Mouse (Mus musculus) cerebellum, postnatal 14 days (tissue): ENCODE measurements at regions not wholly inside any gene's neighbourhood (a gene's known extent, or its start where the extent isn't known, plus 50 kb on each side); places are given as distances from the start of the nearest gene placed in this dataset.

ENCODE experiments used
- DNase-seq, 2 experiments: peaks; one replicate each; pipeline ENCODE4 v3.0.0; 2021; ENCODE audit warnings: mixed read lengths in 2 of 2

- DNase-seq: no peak
These were observed 119.8 kb upstream of the Gnao1 start for GRCm38 (mm10) chr8:93689832-93690471.

- no peak for DNase-seq
These were observed 118.4 kb upstream of the Gnao1 start for GRCm38 (mm10) chr8:93691375-93691774.

GRCm38 (mm10) chr8:93691826-93692225 is 117.9 kb upstream of the Gnao1 start:
- DNase-seq: no peak

DNA sequence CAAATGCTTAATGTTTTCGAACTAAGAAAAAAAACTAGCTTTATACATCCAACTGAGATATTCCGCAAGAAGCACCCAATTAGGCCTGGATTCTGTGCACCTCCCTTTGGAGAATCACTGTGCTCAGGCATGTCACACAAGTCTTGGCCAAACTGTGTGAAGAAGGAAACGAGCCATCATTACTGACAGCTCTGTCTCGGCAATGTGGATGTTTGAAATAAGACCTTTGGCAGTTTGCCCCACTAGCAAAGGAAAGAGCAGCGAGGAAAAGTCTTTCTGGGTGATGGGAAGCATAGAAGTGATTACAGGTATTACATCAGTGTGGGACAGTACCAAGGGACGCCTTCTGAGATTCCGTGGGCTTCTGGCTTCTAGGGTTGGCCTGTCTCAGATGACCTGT is 112.6 kb upstream of the Gnao1 start:
- DNase-seq: peak; percentile 5 to 11

- no peak for DNase-seq
These were observed 111.3 kb upstream of the Gnao1 start for GRCm38 (mm10) chr8:93698508-93698907.

DNA sequence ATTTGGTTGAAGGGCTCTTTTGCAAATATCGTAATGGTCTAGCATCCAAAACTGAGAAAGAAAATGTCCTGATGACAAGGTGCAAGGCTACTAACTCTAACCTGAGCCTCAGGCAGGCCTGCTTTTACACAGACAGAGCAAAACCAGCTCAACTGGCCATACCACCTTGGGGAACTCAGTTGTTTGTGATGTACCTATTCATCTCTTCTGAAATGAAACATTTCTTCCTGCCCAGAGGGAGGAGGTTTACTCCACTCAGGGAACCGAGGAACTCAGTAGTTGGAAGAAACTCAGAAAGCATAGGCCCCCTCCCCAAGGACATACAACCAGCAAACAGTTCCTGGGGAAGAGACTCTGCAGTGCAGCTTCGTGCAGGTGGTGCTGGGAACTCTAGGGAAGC is 108.4 kb upstream of the Gnao1 start:
- DNase-seq: no peak

GRCm38 (mm10) chr8:93712066-93712706 is 97.6 kb upstream of the Gnao1 start:
- no peak for DNase-seq

DNA sequence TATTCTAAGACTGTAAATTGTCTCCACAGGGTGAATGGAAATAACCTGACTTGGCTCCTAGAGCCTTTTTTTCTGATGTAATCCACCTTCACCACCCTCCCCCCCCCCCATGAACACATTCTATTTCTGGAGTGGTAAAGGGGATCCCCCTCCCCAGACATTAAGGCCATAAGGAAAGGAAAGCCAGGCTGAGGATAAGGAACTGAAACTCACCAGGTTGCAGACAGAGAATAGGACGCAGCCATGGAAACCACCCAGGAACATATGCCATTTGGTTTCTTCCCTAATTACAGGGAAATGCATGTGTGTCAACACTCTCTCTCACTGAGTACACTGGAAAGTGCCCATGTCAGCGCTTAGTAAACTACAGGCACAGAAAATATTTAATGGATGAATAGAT is 96.5 kb upstream of the Gnao1 start:
- DNase-seq: no peak

- DNase-seq: no peak
These were observed 84.8 kb upstream of the Gnao1 start for GRCm38 (mm10) chr8:93724896-93725489.

GRCm38 (mm10) chr8:93729124-93729930 is 80.4 kb upstream of the Gnao1 start:
- peak; percentile 27 to 41 for DNase-seq

DNA sequence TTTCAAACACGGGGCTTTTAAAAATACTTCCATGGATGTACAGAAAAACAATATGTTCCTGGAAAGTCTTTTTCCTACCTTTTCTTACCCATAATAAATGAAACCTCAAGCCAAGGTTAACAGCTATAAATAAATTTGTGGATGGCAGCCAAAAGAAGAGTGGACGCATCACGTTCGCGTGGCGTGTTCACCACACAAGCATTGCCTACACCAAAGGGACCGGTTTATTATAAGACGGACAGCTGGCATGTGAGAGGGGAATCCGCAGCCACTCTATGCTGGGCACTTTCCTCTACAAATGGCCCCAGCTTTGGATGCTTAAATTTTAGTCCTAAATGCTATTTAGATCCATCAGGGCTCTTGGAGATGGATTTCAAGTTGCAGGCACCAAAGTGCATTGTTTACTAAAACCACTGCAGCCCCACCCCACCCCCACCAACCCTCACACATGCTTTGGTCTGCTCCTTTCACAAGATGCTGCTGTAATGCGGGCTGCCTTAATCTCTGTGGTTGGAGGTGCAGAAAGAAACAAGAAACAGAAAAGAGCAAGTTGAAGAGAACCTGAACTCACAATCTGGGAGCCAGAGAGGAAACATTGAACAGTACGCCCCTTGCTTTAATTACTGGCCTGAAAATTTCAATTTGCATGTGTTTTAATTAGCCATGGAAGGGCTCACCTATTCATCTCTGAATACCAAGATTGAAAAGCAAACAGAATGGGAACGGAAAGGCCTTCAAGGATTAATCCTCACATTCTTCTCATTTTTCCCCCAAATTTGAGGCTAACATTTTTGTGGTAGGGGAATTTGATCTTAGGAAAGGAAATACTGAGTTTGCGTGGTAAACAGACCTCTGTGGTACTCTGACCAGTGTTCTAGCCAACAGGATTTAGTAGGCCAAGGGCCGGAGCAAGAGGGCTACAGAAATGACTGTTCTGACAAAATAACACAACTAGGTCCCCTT is 78.7 kb upstream of the Gnao1 start:
- peak; percentile 10 to 18 for DNase-seq

GRCm38 (mm10) chr8:93734818-93735217 is 74.9 kb upstream of the Gnao1 start:
- DNase-seq: peak; percentile 50 to 57

DNA sequence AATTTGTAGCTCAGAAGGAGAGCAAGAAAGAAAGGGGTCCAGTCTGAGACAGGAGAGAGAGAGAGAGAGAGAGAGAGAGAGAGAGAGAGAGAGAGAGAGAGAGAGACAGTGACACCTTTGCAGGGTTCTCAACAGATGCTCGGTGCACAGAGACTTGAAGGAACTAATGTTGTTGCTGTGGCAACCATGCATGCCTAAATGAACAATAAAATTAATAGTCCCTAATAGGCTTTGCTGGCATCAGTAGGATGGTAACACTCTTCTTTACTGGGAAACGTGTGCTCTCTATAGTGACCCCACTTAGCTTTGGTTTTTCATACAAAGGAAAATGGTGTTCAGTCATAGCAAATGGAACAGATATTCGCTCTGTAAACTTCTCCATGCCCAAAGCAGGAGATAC is 69.5 kb upstream of the Gnao1 start:
- no peak for DNase-seq

GRCm38 (mm10) chr8:93748720-93749119 is 61.0 kb upstream of the Gnao1 start:
- no peak for DNase-seq

GRCm38 (mm10) chr8:93750921-93751320 is 58.8 kb upstream of the Gnao1 start:
- no peak for DNase-seq

GRCm38 (mm10) chr8:93755981-93756380 is 53.8 kb upstream of the Gnao1 start:
- no peak for DNase-seq
